Mouse (Mus musculus): ENCODE results near the gene Wdr18.

DNA sequence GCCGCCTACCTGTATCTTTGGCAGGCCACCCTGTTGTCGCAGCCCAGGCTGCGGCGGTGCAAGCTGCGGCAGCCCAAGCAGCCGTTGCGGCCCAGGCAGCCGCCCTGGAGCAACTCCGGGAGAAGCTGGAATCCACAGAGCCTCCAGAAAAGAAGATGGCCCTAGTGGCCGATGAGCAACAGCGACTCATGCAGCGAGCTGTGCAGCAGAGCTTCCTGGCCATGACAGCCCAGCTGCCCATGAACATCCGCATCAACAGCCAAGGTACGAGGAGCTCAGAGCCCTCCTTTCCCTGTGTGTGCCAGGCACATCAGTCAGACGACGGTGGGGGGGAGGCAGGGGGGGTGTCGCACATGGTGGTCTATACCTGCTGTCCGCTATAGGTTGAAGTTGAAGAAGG is 9.3 kb upstream of the Wdr18 start:
- no peak for TF ChIP-seq CTCF (IDR thresholded peaks at IDR 0.05; ENCODE audit: low read depth)
- no peak for TF ChIP-seq EP300 (optimal IDR thresholded peaks at IDR 0.05)

Data from stomach, postnatal 0 days (tissue).